Mouse (Mus musculus): Measurements from ENCODE around the gene Bri3bp. TPM values are rescaled to one million over a fixed set of nuclear protein-coding genes. Genes with fewer than 3 reads are reported as not detected.
"Not testable (repeated sequence)": the region's sequence is repeated elsewhere in the genome, so short reads cannot be mapped to it uniquely, and the experiment has no call there.

Gene Bri3bp
- polyA plus RNA-seq, 1 experiment from 2014 or later = 33.3 TPM

- no peak for ATAC-seq (ENCODE audit: low read depth)
- Histone ChIP-seq H3K4me2 (peak overlapping the region; percentile 90), H3K4me3 (0 out of 2 replicates have a peak overlapping the region, but pooled peaks have one; percentile 82), H3K9me3 (no peaks in the 10 kb centered on the region), H3K36me3 (peaks cover 16% of the 10 kb centered on the region), H3K4me1 (replicated peaks) (peaks cover 45% of the 10 kb centered on the region), H3K27ac (replicated peaks) (no peak overlapping the region), H3K27me3 (no peaks in the 10 kb centered on the region), H3K9ac (peak overlapping the region; percentile 84; the same call in 1 of the 2 replicates)
- 82% methylated on average over 7 of the region's 7 CpGs for WGBS
Observed at GRCm38 (mm10) chr5:125478037-125478436, 36.7 kb downstream of the Bri3bp start.

DNA sequence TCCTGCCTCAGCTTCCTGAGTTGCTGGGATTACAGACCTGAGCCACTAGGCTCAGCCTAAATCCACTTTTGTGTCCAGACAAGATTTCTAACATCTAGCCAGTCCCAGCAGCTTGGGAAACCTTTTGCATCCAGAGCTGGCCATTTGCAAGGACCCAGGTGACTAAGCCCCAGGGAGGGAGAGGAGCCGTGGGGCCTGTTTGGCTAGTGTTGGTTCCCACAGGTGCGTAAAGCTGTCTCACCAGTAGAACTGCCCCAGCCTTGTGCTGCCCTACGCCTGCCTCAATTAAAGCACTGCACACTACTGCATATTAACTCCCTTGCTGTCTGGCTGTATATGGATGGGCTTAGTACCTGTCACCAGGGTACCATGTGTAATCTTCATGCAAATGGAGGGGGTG lies 38.0 kb downstream of the Bri3bp start:
- Histone ChIP-seq H3K9me3 (no peaks in the 10 kb centered on the region), H3K27me3 (no peaks in the 10 kb centered on the region), H3K9ac (no peak overlapping the region), H3K4me1 (replicated peaks) (peaks cover 45% of the 10 kb centered on the region), H3K27ac (replicated peaks) (no peak overlapping the region), H3K4me3 (no peak overlapping the region), H3K4me2 (no peak overlapping the region), H3K36me3 (peaks cover 26% of the 10 kb centered on the region)
- 90% methylated on average over 3 of the region's 3 CpGs for WGBS
- no peak for ATAC-seq (ENCODE audit: low read depth)

GRCm38 (mm10) chr5:125480434-125481231 lies 39.3 kb downstream of the Bri3bp start:
- Histone ChIP-seq H3K9ac (no peak overlapping the region), H3K4me2 (no peak overlapping the region), H3K27me3 (no peaks in the 10 kb centered on the region), H3K27ac (replicated peaks) (no peak overlapping the region), H3K9me3 (no peaks in the 10 kb centered on the region), H3K36me3 (peaks cover 37% of the 10 kb centered on the region), H3K4me3 (no peak overlapping the region), H3K4me1 (replicated peaks) (peaks cover 41% of the 10 kb centered on the region)
- no peak for ATAC-seq (ENCODE audit: low read depth)
- 81% methylated on average over 11 of the region's 11 CpGs for WGBS

- Histone ChIP-seq H3K9me3 (no peaks in the 10 kb centered on the region), H3K4me1 (replicated peaks) (peaks cover 33% of the 10 kb centered on the region), H3K4me2 (no peak overlapping the region), H3K4me3 (no peak overlapping the region), H3K27me3 (no peaks in the 10 kb centered on the region), H3K9ac (no peak overlapping the region), H3K27ac (replicated peaks) (no peak overlapping the region), H3K36me3 (peaks cover 49% of the 10 kb centered on the region)
- WGBS = 88% methylated on average over 7 of the region's 7 CpGs
- no peak for ATAC-seq (ENCODE audit: low read depth)
Observed at GRCm38 (mm10) chr5:125482474-125482873, 41.1 kb downstream of the Bri3bp start.

DNA sequence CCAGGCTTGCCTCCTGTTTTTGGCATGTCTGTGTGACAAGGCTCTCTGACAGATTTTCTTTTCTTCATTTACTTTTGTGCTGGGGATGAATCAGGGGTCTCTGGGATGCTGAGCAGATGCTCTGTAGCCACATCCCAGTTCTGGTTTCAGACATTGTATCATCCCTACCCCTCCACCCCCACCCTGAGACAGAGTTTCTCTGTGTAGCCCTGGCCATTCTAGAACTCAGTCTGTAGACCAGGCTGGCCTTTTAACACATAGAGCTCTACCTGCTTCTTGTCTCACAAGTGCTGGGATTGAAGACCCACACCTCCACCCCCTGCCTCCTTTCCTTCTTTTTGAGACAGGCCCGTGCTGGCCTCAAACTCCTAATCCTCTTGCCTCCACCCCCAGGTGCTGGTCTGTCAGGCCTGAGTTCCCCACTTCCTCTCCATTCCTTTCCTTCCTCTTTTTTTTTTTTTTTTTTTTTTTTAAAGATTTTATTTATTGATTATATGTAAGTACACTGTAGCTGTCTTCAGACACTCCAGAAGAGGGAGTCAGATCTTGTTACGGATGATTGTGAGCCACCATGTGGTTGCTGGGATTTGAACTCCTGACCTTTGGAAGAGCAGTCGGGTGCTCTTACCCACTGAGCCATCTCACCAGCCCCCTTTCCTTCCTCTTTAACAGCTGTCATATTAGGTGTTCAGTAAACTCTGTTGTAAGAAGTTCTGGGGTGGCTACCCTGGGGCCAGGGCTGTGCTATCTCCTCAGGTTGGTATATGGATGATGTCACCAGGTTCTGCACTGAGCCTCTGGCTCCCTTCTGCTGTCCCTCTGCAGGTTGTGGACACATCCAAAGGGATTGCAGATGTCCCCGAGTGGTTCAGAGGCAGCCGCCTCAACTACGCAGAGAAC lies 42.6 kb downstream of the Bri3bp start:
- 85% methylated on average over 6 of the region's 6 CpGs for WGBS

GRCm38 (mm10) chr5:125485031-125485778 lies 43.8 kb downstream of the Bri3bp start:
- H3K27ac ChIP-seq (replicated peaks) = no peak overlapping the region
- peaks cover 21% of the 10 kb centered on the region for H3K4me1 ChIP-seq (replicated peaks)
- H3K4me3 ChIP-seq = no peak overlapping the region
- H3K9ac ChIP-seq = no peak overlapping the region
- no peaks in the 10 kb centered on the region for H3K27me3 ChIP-seq
- no peak overlapping the region for H3K4me2 ChIP-seq
- no peaks in the 10 kb centered on the region for H3K9me3 ChIP-seq
- peaks cover 50% of the 10 kb centered on the region for H3K36me3 ChIP-seq
- no peak for ATAC-seq (ENCODE audit: low read depth)
- WGBS = 95% methylated on average over 4 of the region's 4 CpGs

More for the DNA sequence above, 42.6 kb downstream of the Bri3bp start:
- H3K4me3 ChIP-seq = no peak overlapping the region
- peaks cover 27% of the 10 kb centered on the region for H3K4me1 ChIP-seq (replicated peaks)
- no peaks in the 10 kb centered on the region for H3K27me3 ChIP-seq
- no peak for ATAC-seq (ENCODE audit: low read depth)
- H3K36me3 ChIP-seq = peaks cover 46% of the 10 kb centered on the region
- no peak overlapping the region for H3K27ac ChIP-seq (replicated peaks)
- H3K9ac ChIP-seq = no peak overlapping the region
- H3K9me3 ChIP-seq = no peaks in the 10 kb centered on the region
- H3K4me2 ChIP-seq = no peak overlapping the region

DNA sequence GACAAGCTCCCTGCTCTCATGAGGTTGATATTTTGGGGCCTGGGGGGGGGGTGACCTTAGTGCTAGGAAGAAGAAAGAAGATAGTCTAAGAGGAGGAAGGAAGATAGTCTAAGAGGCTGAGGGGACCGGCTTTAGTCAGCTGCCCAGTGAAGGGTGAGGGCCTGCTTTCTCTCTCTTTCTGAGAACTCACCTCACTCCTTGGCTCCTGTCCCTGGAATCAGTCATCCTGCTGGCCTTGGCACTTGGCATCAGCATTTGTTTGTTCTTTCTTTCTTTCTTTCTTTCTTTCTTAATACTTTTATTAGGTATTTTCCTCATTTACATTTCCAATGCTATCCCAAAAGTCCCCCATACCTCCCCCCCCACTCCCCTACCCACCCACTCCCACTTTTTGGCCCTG lies 44.7 kb downstream of the Bri3bp start:
- Histone ChIP-seq H3K9me3 (no peaks in the 10 kb centered on the region), H3K4me2 (no peak overlapping the region), H3K36me3 (peaks cover 58% of the 10 kb centered on the region), H3K4me1 (replicated peaks) (peaks cover 14% of the 10 kb centered on the region), H3K4me3 (no peak overlapping the region), H3K27ac (replicated peaks) (no peak overlapping the region), H3K9ac (no peak overlapping the region), H3K27me3 (no peaks in the 10 kb centered on the region)
- WGBS = 94% methylated on average over 1 of the region's 1 CpGs
- ATAC-seq (ENCODE audit: low read depth) = no peak

- H3K4me1 ChIP-seq (replicated peaks) = peaks cover 14% of the 10 kb centered on the region
- H3K9me3 ChIP-seq = no peaks in the 10 kb centered on the region
- H3K9ac ChIP-seq = peak overlapping the region; percentile 22; the same call in 1 of the 2 replicates
- H3K4me2 ChIP-seq = no peak overlapping the region
- H3K36me3 ChIP-seq = peaks cover 65% of the 10 kb centered on the region
- 48% methylated on average over 11 of the region's 11 CpGs for WGBS
- ATAC-seq (ENCODE audit: low read depth) = peak; percentile 54; the same call in 1 of the 2 replicates
- H3K4me3 ChIP-seq = no peak overlapping the region
- H3K27ac ChIP-seq (replicated peaks) = peak overlapping the region; percentile 55
- H3K27me3 ChIP-seq = no peaks in the 10 kb centered on the region
Observed at GRCm38 (mm10) chr5:125487375-125488115, 46.2 kb downstream of the Bri3bp start.

GRCm38 (mm10) chr5:125488116-125488455 lies 46.7 kb downstream of the Bri3bp start:
- no peak overlapping the region for H3K4me3 ChIP-seq
- no peak for ATAC-seq (ENCODE audit: low read depth)
- H3K4me1 ChIP-seq (replicated peaks) = peaks cover 14% of the 10 kb centered on the region
- WGBS = 65% methylated on average over 4 of the region's 4 CpGs
- H3K4me2 ChIP-seq = no peak overlapping the region
- peaks cover 65% of the 10 kb centered on the region for H3K36me3 ChIP-seq
- H3K9me3 ChIP-seq = no peaks in the 10 kb centered on the region
- H3K27me3 ChIP-seq = no peaks in the 10 kb centered on the region
- H3K27ac ChIP-seq (replicated peaks) = peak overlapping the region; percentile 55
- no peak overlapping the region for H3K9ac ChIP-seq

- not testable (repeated sequence) for H3K4me2 ChIP-seq; H3K9me3 ChIP-seq; H3K4me3 ChIP-seq; ATAC-seq (ENCODE audit: low read depth); H3K9ac ChIP-seq; H3K27me3 ChIP-seq; H3K27ac ChIP-seq (replicated peaks)
- H3K4me1 ChIP-seq (replicated peaks) = peaks cover 14% of the 10 kb centered on the region
- 92% methylated on average over 5 of the region's 5 CpGs for WGBS
- peaks cover 63% of the 10 kb centered on the region for H3K36me3 ChIP-seq
Observed at GRCm38 (mm10) chr5:125488953-125489352, 47.6 kb downstream of the Bri3bp start.

DNA sequence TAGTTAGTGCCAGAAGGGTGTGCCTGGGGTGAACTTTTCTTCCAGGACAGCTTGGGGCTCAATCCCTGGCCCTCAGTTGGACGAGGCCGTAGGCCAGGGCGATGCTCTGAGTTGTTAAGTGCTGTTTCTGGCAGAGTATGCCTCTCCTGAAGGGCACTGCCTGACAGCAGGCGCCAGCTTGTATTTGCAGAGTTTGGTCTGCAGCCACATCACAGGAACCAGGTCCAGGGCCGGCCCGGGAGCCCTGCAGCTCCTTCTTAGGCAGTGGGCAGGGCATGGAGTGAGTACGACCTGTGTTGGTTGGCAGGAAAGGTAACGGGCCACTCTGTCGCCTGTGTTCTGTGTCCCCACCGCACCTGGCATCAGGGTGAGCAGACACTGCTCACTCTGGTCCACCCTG lies 49.7 kb downstream of the Bri3bp start:
- WGBS = 94% methylated on average over 10 of the region's 10 CpGs
- ATAC-seq (ENCODE audit: low read depth) = no peak
- peaks cover 14% of the 10 kb centered on the region for H3K4me1 ChIP-seq (replicated peaks)

More for the DNA sequence above, 49.7 kb downstream of the Bri3bp start:
- Histone ChIP-seq H3K4me3 (no peak overlapping the region), H3K9me3 (no peaks in the 10 kb centered on the region), H3K27ac (replicated peaks) (no peak overlapping the region), H3K36me3 (peaks cover 66% of the 10 kb centered on the region), H3K27me3 (no peaks in the 10 kb centered on the region), H3K9ac (no peak overlapping the region), H3K4me2 (no peak overlapping the region)

Data from neural tube, embryonic 13.5 days (tissue).